Mouse (Mus musculus) 416B (cell line): ENCODE measurements around the gene Syt3.

Experiments used
- DNase-seq: peaks from one replicate; pipeline ENCODE4 v3.0.0; 2011; ENCODE audit warnings: low read depth

Gene Syt3

DNA sequence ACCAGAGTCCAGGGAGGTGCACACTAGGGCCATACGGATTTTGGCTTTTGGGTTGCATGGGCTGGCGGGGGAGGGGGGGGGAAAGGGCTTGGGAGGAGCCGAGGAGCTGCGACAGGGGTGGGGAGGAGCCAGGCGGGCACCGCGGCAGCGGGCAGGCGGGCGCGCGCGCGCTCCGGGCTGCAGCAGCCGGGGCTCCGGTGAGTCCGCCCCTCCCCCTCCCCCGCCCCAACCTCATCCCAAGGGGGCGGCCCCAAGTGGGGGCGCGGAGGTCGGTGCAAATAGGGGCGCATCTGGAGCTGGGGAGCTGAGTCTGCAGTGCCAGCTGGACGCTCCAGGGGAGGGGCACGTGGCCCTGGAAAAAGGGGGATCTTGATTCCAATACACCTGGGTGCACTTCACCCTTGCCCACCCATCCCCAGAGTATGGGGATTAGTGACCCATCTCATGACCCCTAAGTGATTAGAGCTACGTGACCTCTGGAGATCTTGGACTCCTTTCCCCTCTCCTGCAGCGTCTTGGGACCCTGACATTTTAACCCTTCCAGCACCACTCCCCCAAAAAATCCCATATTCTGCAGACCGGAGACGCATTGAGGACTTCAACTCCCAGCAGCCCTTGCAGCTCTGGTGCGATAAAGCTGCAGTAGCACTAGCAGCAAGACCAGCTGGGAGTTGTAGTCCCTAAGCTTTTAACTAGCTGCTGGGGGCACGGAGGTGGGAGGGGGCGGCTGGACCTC, at the start of gene Syt3:
Syt3 (plus strand) TSS at position 123 of the 736 bp plus-strand sequence.
- peak; percentile 49 for DNase-seq

DNA sequence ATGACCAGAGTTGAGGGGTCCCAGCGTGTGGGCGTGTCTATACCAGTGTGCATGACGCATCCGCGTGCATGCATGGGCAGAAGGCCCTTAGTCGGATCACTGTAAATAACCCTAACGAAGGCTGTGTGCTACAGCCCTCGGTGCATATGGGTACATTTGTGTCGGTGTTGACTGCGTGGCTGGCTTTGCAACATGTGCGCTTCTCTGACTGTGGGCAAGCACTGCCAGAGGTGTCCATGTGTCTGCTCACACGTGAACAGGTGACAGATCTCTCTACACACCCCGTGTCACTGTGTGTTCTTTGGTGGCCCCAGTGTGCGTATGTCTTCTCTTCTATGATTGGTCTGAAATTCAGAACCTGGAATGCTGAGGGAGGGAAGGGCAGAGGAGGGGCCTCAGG, 49.8 kb upstream of the Syt3 start:
- no peak for DNase-seq

DNA sequence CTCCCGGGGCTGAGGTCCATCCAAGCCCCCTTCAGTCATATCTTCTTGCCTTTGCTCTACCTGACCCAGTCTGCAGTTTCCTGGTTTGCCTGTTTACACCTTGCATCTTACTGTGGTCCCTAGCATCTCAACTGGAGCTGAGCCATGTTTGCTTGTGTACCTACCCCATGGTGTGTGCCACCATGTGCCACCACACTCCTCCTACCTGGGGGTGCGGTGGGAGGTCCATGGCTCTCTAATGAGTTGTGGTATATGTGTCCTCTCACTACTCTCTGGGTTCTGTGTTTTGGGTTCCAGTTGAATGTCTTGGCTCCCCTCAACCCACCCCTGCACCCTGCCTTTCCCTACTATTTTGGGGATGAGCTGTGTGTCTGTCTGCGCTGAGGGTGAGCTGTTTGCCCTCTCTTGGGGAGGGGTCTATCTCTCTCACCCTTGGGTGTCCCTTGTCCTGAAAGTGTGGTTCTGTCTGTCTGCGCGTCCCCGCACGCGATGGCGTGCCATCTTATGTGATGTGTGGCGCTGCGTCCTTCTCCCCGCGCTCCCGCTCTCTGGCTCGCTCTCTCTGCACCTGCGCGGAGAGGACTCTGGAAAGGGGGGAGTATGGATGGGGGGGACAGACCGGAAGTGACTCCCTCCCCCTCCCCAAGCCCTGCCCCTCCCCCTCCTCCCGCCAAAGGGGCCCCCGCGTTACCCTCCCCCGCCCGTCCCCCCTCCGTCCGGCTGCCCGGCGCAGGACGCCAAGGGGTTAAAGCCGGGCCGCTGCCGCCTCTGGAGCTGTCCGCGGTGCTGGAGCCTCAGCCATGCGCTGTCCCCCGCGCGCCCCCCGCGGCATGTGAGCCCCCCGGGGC, 48.6 kb upstream of the Syt3 start:
- DNase-seq: no peak

DNA sequence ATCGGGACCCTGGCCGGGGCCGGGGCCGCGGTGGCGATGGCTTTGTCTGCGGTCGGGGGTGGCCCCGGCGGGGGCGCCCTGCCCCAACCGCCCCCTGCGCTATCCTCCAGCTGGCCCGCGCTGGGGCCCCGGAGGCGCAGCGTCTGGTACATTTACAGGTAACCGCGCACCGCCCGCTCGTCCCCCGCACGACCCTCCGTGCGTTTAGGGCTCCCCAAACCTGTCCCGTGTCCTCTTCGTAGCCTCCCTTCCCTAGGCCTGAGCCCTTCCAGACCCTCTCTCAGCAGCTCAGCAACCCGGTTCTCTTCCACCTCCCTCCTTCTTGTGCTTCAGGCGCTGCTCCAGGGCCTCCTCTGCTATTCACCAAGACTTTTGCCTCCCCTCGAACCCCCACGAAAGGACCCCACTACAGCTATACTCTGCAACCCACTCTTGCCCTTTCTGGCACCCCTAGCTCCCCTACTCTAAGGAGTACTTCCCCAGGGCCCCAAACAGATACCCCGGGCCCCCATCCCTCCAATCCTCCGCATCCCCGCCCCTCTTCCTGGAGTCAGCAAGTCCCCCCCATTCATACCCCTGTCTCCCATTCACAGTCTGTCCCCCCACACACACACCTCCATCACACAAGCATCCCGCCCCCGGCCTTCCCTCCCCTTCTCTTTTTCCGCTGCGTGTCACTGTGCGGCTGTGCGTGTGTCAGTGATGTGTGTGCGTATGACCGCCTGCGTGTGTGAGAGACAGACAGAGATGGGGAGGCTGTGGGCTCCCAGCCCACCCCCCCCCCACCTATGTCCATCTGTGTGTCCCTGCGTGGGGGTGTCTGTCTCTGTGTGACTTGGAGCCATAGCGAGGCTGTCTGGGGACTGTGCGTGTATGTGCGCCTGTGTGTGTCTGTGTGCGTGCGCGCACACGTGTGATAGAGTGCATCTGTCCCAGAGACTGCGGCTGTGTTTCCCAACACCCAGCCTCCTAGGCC, 47.6 kb upstream of the Syt3 start:
- no peak for DNase-seq

DNA sequence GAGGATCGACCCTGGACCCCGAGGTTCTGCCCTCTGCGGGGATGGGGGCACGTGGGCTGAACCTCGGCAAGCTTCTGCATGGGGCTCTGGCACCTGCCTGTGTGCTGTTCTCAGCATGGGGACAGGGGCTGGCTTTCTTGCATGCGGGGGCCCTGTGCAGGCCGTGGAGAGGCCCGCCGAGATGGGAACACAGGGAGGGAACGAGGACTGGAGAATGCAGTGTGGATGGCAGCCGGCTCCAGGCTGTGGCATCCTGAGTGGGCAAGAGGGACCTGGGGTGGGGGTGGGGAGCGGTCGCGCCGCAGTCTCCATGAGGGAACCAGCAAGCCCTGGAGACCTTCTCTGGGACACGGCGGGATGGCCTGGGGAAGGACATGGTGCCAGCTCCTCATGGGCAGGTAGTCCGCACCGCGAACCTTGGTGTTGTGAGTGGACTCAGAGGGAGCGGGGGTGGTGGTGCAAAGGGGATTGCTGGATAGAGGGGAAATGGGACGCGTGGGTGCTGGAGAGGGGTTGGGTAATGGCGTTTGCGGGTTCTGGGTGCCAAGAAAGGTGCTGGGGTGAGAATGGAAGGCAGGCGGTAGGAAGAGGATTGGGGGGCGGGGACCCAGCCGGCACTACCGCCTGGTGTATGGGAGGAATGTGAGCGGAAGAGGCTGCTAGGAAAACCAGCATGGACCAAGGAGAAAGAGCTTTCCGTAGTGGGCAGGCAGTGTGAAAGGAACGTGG, 46.6 kb upstream of the Syt3 start:
- DNase-seq: no peak

DNA sequence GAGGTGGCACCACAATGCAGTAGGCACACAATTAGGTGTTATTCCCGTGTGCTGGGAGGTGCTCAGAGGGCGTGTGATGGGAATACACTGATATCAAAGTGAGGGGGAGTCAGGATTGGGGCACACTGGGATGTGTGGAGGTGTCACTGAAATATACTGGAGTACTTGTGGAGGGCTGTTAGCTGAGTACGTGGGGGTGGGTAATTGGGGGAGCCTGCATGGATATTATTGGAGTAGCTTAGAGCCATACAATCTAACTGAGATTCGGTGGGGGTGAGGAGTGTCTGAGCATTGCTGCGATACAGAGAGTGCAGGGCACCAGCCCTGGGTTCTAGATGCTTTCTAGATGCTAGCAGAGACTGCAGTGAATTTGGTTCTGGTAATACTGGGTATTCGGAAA, 43.7 kb upstream of the Syt3 start:
- DNase-seq: no peak

DNA sequence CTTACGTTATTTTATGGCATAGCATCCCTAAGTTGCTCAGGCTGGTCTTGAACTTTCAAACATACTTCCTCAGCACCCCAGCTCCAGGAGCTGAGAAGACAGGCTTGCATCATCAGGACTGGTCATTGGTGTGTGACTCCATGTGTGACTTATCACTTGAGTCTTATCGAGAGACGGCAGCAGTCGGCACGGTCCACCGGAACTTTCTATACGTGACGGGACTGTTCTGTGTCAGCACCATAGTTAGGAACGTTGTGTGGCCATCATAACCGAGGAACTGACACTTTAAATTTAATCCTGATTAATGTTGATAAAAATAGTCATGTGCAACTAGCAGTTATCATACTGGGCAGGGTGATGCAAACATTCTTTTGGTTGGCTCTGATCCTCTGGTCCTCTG, 42.8 kb upstream of the Syt3 start:
- DNase-seq: no peak

DNA sequence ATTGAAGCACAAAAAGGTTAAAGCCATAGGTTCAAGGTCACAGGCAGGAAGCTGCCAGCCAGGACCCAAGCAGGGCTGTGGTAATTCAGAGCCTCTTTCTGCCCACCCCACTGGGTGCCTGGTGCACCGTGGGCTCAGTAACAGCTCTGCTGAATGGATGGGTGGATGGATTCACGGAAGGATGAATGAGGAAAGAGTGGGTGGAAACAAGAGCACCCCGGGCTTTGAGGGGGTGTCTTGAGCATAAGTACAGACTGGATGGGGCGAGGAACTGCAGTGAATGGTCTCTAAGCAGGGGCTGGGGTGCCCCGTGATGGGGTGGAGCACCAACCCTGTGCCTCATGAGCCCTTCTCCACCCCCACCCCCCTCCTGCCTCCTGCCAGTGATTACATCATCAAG, 42.2 kb upstream of the Syt3 start:
- DNase-seq: no peak

DNA sequence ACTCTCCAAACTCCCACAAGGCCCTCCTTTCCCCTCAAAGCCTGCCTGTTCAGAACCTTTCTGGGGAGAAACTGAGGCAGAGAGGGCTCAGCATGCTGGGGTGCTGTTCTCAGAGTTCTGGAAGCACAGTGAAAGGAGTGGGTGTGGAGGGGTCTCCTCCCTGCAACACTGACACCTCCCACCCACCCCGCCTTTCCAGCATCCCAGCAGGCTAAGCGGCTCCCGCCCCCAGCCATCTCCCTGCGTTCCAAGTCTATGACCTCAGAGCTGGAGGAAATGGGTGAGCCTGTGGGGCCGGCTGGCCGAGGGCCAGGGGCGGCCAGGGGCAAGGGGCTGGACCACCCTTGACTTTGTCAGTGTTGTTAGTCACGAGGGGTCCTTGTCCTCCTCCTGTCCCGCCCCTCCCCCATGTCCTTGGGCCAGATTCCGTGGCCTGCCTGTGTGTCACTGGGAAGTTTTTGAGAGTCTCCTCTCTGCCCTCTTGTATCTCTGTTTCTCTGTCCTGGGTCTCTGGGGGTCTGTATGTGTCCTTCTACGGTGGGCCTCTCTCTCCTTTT, 40.4 kb upstream of the Syt3 start:
- DNase-seq: no peak

DNA sequence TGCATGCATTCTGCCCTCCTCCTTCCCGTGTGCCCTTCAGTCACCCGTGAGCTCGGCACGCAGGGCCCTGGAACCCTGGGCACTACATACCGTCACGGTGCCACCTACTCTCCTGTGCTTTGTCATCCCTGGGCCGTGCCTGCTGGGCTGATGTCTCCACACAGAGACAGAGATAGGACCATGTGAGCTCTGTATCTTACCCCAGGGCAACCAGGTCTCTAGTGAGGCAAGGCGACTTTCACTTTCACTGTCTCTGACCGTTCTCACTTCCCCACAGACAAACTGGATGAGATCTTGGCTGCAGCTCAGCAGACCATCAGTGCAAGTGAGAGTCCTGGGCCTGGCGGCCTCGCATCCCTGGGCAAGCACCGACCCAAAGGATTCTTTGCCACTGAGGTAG, 39.3 kb upstream of the Syt3 start:
- DNase-seq: peak; percentile 68

DNA sequence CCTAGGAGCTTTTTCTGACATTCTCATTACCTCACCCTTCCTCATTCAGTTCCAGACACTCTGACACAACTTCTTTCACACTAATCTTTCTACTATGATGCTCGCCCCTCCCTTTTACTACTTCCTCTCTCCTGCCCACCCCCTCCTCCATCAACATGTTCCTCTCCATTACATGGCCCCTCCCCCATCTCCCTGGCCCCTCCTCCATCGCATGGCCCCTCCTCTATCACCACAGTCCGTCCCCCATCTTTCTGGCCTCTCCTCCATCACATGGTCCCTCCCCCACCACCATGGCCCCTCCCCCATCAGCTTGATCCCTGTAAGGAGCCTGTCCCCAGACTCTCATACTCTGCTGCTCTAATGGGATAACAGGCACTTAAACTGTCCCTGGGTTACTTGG, 34.9 kb upstream of the Syt3 start:
- peak; percentile 37 for DNase-seq

DNA sequence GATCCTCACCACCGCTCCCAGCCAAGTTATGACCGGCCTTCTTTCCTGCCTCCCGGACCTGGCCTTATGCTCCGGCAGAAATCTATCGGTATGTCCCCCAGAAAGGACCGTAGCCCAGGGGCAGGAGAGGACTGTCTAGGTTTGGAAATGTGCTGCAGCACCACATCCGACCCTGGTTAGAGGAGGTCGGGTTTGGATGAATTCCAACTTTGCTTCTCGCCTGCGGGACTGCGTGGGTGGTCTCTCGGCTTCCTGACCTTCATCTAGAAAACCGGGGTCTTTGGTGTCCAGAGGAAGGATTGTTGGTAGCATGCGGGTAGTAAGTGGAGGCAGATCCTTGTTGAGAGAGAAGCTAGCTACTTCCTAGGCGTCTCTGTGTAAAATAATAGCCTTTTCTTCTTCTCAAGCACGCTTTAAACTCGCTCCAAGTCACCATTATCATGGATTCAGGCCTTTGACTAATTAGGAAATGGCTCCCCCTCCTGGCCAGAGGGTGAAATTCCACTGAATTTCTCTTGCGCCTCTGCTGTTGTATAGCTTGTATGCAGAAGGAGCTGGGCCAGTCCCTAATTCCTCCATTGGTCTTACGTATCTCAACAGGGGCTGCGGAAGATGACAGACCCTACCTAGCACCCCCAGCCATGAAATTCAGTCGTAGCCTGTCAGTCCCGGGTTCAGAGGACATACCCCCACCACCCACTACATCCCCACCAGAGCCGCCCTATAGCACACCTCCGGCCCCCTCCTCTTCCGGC, 32.8 kb upstream of the Syt3 start:
- DNase-seq: peak; percentile 87

DNA sequence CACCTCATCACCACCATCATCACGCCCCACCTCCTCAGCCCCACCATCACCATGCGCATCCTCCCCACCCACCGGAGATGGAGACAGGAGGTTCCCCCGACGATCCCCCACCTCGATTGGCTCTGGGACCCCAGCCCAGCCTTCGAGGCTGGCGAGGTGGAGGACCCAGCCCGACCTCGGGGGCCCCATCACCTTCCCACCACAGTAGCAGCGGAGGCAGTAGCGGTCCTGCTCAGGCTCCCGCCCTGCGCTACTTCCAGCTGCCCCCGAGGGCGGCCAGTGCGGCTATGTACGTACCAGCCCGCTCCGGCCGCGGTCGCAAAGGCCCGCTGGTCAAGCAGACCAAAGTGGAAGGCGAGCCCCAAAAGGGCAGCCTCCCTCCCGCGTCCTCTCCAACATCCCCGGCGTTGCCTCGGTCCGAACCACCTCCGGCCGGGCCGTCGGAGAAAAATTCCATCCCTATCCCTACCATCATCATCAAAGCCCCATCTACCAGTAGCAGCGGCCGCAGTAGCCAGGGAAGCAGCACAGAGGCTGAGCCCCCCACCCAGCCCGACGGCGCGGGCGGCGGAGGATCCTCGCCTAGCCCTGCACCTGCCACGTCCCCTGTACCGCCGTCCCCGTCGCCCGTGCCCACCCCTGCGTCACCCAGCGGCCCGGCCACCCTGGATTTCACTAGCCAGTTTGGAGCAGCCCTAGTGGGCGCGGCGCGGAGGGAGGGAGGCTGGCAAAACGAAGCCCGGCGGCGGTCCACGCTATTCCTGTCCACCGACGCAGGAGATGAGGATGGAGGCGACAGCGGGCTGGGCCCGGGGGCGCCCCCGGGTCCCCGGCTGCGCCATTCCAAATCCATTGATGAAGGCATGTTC, 31.8 kb upstream of the Syt3 start:
- DNase-seq: no peak

DNA sequence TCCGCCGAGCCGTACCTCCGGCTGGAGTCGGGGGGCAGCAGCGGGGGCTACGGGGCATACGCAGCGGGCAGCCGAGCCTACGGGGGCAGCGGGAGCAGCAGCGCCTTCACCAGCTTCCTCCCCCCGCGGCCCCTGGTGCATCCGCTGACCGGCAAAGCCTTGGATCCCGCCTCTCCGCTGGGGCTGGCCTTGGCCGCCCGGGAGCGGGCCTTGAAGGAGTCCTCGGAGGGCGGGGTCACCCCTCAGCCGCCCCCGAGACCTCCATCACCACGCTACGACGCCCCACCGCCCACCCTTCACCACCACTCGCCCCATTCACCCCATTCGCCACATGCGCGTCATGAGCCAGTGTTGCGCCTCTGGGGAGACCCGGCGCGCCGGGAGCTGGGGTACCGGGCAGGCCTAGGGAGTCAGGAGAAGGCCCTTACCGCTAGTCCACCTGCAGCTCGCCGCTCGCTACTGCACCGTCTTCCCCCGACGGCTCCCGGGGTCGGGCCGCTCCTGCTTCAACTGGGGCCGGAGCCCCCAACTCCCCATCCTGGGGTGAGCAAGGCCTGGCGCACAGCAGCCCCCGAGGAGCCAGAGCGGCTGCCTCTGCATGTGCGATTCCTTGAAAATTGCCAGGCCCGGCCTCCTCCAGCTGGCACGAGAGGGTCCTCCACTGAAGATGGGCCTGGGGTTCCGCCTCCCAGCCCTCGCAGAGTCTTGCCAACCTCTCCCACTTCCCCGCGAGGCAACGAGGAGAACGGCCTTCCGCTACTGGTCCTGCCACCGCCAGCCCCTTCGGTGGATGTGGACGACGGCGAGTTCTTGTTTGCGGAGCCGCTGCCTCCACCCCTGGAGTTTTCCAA, 30.9 kb upstream of the Syt3 start:
- DNase-seq: no peak

DNA sequence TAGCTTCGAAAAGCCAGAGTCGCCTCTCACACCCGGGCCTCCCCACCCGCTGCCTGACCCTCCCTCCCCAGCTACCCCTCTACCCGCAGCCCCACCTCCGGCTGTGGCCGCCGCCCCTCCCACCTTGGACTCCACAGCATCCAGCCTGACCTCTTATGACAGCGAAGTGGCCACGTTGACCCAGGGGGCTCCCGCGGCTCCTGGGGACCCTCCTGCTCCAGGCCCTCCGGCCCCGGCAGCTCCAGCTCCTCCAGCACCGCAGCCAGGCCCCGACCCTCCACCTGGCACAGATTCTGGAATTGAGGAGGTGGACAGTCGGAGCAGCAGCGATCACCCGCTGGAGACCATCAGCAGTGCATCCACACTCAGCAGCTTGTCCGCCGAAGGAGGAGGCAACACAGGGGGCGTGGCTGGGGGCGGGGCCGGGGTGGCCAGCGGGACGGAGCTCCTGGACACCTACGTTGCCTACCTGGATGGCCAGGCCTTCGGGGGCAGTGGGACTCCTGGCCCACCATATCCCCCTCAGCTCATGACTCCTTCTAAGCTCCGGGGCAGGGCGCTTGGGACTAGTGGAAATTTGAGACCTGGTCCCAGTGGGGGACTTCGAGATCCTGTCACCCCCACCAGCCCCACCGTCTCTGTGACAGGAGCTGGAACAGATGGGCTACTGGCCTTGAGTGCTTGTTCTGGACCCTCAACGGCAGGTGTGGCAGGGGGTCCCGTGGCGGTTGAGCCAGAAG, 30.1 kb upstream of the Syt3 start:
- no peak for DNase-seq

DNA sequence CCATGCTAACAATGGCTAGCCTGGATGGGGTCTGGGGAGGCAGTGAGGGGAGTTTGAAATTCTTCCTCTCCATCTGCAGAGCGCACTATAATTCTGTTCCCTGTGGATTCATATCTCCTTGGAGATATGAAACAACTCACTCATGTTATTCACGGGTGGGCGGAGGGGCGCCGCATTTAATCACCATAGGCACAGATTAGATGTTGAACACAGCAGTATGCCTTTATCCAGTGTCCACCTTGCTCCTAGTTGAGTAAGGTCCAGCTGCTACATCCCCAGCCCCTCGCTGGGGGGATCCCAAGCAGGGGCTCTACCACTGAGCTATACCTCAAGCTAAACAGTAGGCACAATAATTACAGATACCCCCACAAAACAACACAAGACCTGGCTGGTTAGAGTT, 28.5 kb upstream of the Syt3 start:
- no peak for DNase-seq

DNA sequence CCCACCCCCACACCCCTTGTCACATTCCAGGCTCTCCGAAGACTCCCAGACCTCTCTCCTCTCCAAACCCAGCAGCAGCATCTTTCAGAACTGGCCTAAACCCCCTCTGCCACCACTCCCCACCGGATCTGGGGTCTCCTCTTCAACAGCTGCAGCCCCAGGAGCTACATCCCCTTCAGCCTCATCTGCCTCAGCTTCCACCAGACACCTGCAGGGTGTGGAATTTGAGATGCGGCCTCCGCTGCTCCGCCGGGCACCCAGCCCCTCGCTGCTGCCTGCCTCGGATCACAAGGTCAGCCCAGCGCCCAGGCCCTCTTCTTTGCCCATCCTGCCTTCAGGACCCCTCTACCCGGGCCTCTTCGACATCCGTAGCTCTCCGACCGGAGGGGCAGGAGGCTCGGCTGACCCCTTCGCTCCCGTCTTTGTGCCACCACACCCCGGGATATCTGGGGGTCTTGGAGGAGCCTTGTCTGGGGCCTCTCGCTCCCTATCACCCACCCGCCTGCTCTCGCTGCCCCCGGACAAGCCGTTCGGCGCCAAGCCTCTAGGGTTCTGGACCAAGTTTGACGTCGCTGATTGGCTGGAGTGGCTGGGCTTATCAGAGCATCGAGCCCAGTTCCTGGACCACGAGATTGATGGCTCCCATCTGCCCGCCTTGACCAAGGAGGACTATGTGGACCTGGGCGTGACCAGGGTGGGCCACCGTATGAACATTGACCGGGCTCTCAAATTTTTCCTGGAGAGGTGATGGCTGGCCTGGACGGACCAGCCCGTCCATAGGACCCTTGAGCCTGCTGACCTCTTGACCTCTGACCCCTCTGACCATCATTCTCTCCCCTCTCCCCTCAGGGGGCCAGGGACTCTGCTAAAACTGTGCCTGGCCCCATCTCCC, 27.1 kb upstream of the Syt3 start:
- DNase-seq: no peak
